ENCODE assay signal across 9 mouse cellular contexts in genomic region chr12:105025271-105025946, GRCm38 (mm10). TPM values are rescaled to one million over a fixed set of nuclear protein-coding genes. Genes with fewer than 3 reads are reported as not detected.
A peak's percentile ranks its signal among the peaks of the same experiment; 100 is the strongest.
DNase-seq lines count a peak whose midpoint lies in the region; ATAC-seq and TF ChIP-seq lines count a peak whose summit lies in the region.
"Had no signal": no experiment of that assay in that cellular context is flagged by ENCODE, and none has a peak within 500 bp of the region (broad histone marks: within the 10 kb centered on the region; RNA-seq: fewer than 3 reads in every experiment).

No protein-coding gene starts in this region.

- intact Hi-C loops in heart, adult 2 months (cut with DNase I), result loop anchor here (1.0 to 2.0 kb wide), 2 partner anchors 17 to 73 kb away; partner anchors contain the start of gene Syne3

- TF ChIP-seq EP300 in ES-Bruce4 (IDR thresholded peaks at IDR 0.05; ENCODE audit: insufficient read depth, low read depth, low read length), result no peak
- peak; percentile 67; the same call in 1 of the 2 replicates for TF ChIP-seq EP300 in heart, adult 2 months (IDR thresholded peaks at IDR 0.05; ENCODE audit: insufficient read depth, low read depth, low read length)

- no peaks in the 10 kb centered on the region for H3K4me1 ChIP-seq in ES-Bruce4 (ENCODE audit: control insufficient read depth, insufficient read depth, low read length)
- H3K4me1 ChIP-seq in heart, adult 2 months (ENCODE audit: control insufficient read depth, insufficient read depth, low read length), result peaks cover 1% of the 10 kb centered on the region; the same call in 1 of the 2 replicates
- H3K4me1 ChIP-seq in lung, embryonic 14.5 days (ENCODE audit: insufficient read depth), result no peaks in the 10 kb centered on the region

- DNase-seq in embryo, embryonic 10 days (ENCODE audit: low spot score), result peak; percentile 80
- DNase-seq in heart, adult 2 months, result peak; percentile 56 to 76
- peak; percentile 84 for DNase-seq in layer of hippocampus, adult 11-12 months (ENCODE audit: low spot score)
- peak; percentile 87 for DNase-seq in lung, embryonic 14.5 days
- DNase-seq in retina, postnatal 7 days (ENCODE audit: low read depth, low spot score), result peak; percentile 52
- no peak for DNase-seq in urinary bladder, adult 18-20 months (ENCODE audit: low spot score in 2 of 2)

- H3K27me3 ChIP-seq in ES-Bruce4 (ENCODE audit: control insufficient read depth, insufficient read depth, low read length, poor library complexity, severe bottlenecking), result no peaks in the 10 kb centered on the region
- H3K27me3 ChIP-seq in heart, adult 2 months (ENCODE audit: control insufficient read depth, insufficient read depth, low read length), result no peaks in the 10 kb centered on the region
- no peaks in the 10 kb centered on the region for H3K27me3 ChIP-seq in lung, embryonic 14.5 days (ENCODE audit: insufficient read depth, low read length)
- H3K27me3 ChIP-seq: hindbrain, embryonic 15.5 days had no signal

- WGBS in heart, adult 2 months, result 37% methylated on average over 8 of the region's 8 CpGs
- WGBS in lung, embryonic 14.5 days, result 38% methylated on average over 8 of the region's 8 CpGs

- TF ChIP-seq POLR2A in ES-Bruce4 (IDR thresholded peaks at IDR 0.05; ENCODE audit: insufficient read depth, low read length), result no peak
- TF ChIP-seq POLR2A in heart, adult 2 months (IDR thresholded peaks at IDR 0.05; ENCODE audit: insufficient read depth, low read depth, low read length), result no peak

- no peaks in the 10 kb centered on the region for H3K9me3 ChIP-seq in ES-Bruce4 (replicated peaks; ENCODE audit: control insufficient read depth, insufficient read depth, low read length, poor library complexity, severe bottlenecking)
- no peaks in the 10 kb centered on the region; the same call in 1 of the 2 replicates for H3K9me3 ChIP-seq in lung, embryonic 14.5 days (ENCODE audit: low read depth, low read length)

- ATAC-seq in activated CD4-positive, CD25-positive, alpha-beta regulatory T cell, adult 4 months, result peak; percentile 41
- ATAC-seq in lung, embryonic 14.5 days (ENCODE audit: insufficient read depth), result no peak; the same call in 1 of the 2 replicates

- no peak overlapping the region for H3K9ac ChIP-seq in ES-Bruce4 (ENCODE audit: low read depth, poor library complexity, severe bottlenecking)
- H3K9ac ChIP-seq in heart, adult 2 months (ENCODE audit: low read depth, low read length), result no peak overlapping the region
- H3K9ac ChIP-seq in lung, embryonic 14.5 days, result no peak overlapping the region
- H3K9ac ChIP-seq: hindbrain, embryonic 15.5 days had no signal

- H3K27ac ChIP-seq in ES-Bruce4 (ENCODE audit: insufficient read depth, low read length), result no peak overlapping the region
- H3K27ac ChIP-seq in heart, adult 2 months, result no peak overlapping the region
- no peak overlapping the region for H3K27ac ChIP-seq in lung, embryonic 14.5 days (ENCODE audit: low read depth)
- H3K27ac ChIP-seq: hindbrain, embryonic 15.5 days had no signal

- no peak overlapping the region for H3K4me3 ChIP-seq in ES-Bruce4 (ENCODE audit: low read depth, low read length)
- no peak overlapping the region for H3K4me3 ChIP-seq in heart, adult 2 months
- no peak overlapping the region for H3K4me3 ChIP-seq in lung, embryonic 14.5 days (ENCODE audit: low read depth, low read length)
- H3K4me3 ChIP-seq: hindbrain, embryonic 15.5 days had no signal

- H3K79me2 ChIP-seq in heart, adult 2 months (replicated peaks; ENCODE audit: control insufficient read depth, insufficient read depth, low read length), result no peaks in the 10 kb centered on the region

- TF ChIP-seq CTCF in ES-Bruce4 (IDR thresholded peaks at IDR 0.05; ENCODE audit: low read depth, low read length), result peak; percentile 59
- TF ChIP-seq CTCF in heart, adult 2 months (IDR thresholded peaks at IDR 0.05), result peak; percentile 88
- TF ChIP-seq CTCF in lung, embryonic 14.5 days (IDR thresholded peaks at IDR 0.05; ENCODE audit: low read depth), result peak; percentile 79

- H3K36me3 ChIP-seq in ES-Bruce4 (ENCODE audit: control insufficient read depth, insufficient read depth, low read length, poor library complexity, severe bottlenecking), result peaks cover 12% of the 10 kb centered on the region
- no peaks in the 10 kb centered on the region for H3K36me3 ChIP-seq in heart, adult 2 months (ENCODE audit: control insufficient read depth, insufficient read depth, low read length)
- H3K36me3 ChIP-seq in lung, embryonic 14.5 days (ENCODE audit: insufficient read depth), result peaks cover 17% of the 10 kb centered on the region

- H3K4me2 ChIP-seq in lung, embryonic 14.5 days, result no peak overlapping the region
- H3K4me2 ChIP-seq: hindbrain, embryonic 15.5 days had no signal

RNA-seq across cellular contexts. Expression of gene Glrx5, which starts 7.1 kb away (rescaled TPM):
- polyA plus RNA-seq in ES-Bruce4 (2011; ENCODE audit: insufficient read depth, insufficient read length, low read depth, missing spikeins), result 36.4 and 38.7 TPM in 2 replicates
- 1 to 10 TPM; 6.5 to 7.7 TPM for polyA plus RNA-seq in activated CD4-positive, CD25-positive, alpha-beta regulatory T cell, adult 4 months (2017; shearing (Covaris generic))
- 10 to 100 TPM; 86.5 to 94.7 TPM for total RNA-seq in heart, adult 2 months (2021)
- polyA plus RNA-seq in heart, adult 2 months (2012; rRNA removed), result 103 and 104 TPM in 2 replicates
- polyA plus RNA-seq in lung, embryonic 14.5 days (2014; fragmentation: Nextera tagmentation; extraction: Ambion mirVana), result 177 and 186 TPM in 2 replicates

RNA-seq across cellular contexts. Expression of gene Syne3, which starts 15.8 kb away (rescaled TPM):
- polyA plus RNA-seq in ES-Bruce4 (2011; ENCODE audit: insufficient read depth, insufficient read length, low read depth, missing spikeins), result 1.2 and 1.9 TPM in 2 replicates
- polyA plus RNA-seq in activated CD4-positive, CD25-positive, alpha-beta regulatory T cell, adult 4 months (2017; shearing (Covaris generic)), result 1 to 10 TPM; 4.1 to 5.4 TPM
- total RNA-seq in heart, adult 2 months (2021), result 1 to 10 TPM; 7.0 to 8.5 TPM
- 2.3 and 3.0 TPM in 2 replicates for polyA plus RNA-seq in heart, adult 2 months (2012; rRNA removed)
- 0.29 and 0.39 TPM in 2 replicates for polyA plus RNA-seq in lung, embryonic 14.5 days (2014; fragmentation: Nextera tagmentation; extraction: Ambion mirVana)

Comparison
In these comparisons a context has a peak if more than half of its experiments do, and no peak if none do; other contexts are left out.
1. DNase-seq: peak in embryo, embryonic 10 days (single experiment), heart, adult 2 months (2 of 2), layer of hippocampus, adult 11-12 months (single experiment), lung, embryonic 14.5 days (single experiment) and retina, postnatal 7 days (single experiment); none in urinary bladder, adult 18-20 months (0 of 2).
2. Peak in every context shown above with its lines, with median percentiles within 50 percentile points of each other: CTCF ChIP-seq.